Mouse (Mus musculus): ENCODE measurements around the gene Nt5c2. TPM values are rescaled to one million over a fixed set of nuclear protein-coding genes. Genes with fewer than 3 reads are reported as not detected.

The Nt5c2 gene
- 56.5 and 61.9 TPM in 2 replicates for polyA plus RNA-seq (2012; ENCODE audit: insufficient read depth, insufficient read length, missing spikeins)

DNA sequence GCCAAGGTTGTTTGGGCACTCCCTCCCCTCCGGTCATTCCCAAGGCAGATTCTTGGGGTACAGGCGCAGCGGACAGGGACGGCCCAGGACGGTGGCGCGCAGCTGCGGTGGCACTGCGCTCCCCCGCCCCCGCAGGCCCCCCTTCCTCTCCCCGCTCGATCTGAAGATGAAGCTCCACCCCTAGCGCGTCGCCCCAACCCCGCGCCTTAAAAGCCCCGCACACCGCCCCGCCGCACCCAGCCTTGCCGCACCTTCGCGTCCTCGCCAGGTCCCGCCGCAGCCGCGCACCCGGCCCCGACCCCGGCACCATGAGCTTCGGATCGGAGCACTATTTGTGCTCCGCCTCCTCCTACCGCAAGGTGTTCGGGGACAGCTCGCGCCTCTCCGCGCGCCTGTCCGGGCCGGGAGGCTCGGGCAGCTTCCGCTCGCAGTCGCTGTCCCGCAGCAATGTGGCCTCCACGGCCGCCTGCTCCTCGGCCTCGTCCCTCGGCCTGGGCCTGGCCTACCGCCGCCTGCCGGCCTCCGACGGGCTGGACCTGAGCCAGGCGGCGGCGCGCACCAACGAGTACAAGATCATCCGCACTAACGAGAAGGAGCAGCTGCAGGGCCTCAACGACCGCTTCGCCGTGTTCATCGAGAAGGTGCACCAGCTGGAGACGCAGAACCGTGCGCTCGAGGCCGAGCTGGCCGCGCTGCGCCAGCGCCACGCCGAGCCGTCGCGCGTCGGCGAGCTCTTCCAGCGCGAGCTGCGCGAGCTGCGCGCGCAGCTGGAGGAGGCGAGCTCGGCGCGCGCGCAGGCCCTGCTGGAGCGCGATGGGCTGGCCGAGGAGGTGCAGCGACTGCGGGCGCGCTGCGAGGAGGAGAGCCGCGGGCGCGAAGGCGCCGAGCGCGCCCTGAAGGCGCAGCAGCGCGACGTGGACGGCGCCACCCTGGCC, at the start of gene Nt5c2, which contains the start of gene Ina:
TSS of gene Nt5c2 (minus strand) at position 707 of the 935 bp plus-strand sequence.
TSS of gene Ina (plus strand) at position 252 of the 935 bp plus-strand sequence.
- H3K4me1 ChIP-seq (ENCODE audit: control insufficient read depth, insufficient read depth, low read length), result peaks cover 5% of the 10 kb centered on the region; the same call in 1 of the 2 replicates
- no peak within 1 kb of the TSS for H3K27ac ChIP-seq (ENCODE audit: insufficient read depth, low read depth, low read length)
- peak within 1 kb of the TSS; percentile 66 for H3K4me3 ChIP-seq (ENCODE audit: insufficient read depth, low read length)
- no peak for TF ChIP-seq POLR2A (IDR thresholded peaks at IDR 0.05; ENCODE audit: borderline replicate concordance, low read depth, low read length)
- no peak for TF ChIP-seq CTCF (IDR thresholded peaks at IDR 0.05; ENCODE audit: low read depth, low read length)

DNA sequence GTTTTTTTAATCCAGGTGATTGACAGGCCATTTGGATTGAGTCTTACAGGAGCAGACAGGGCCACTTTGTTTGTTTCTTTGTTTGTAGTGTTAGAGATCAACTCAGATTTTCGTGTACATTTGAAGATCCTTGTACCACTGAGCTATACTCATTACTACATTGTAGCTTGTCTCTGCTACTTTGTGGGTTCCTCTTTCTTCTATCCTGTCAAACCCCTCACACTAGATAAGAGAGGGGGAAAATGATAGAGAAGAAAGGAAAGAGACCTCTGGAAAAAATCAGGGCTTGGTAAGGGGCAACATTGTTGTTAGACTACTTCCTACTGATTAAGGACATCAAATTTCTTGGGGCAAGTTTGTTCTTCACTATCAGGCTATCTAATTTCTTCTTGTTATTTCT, 42.7 kb upstream of the Nt5c2 start:
- Histone ChIP-seq H3K4me1 (ENCODE audit: control insufficient read depth, insufficient read depth, low read length) (no peaks in the 10 kb centered on the region), H3K27ac (ENCODE audit: insufficient read depth, low read depth, low read length) (no peak overlapping the region), H3K4me3 (ENCODE audit: insufficient read depth, low read length) (no peak overlapping the region)
- TF ChIP-seq CTCF (IDR thresholded peaks at IDR 0.05; ENCODE audit: low read depth, low read length) (no peak), POLR2A (IDR thresholded peaks at IDR 0.05; ENCODE audit: borderline replicate concordance, low read depth, low read length) (no peak)

DNA sequence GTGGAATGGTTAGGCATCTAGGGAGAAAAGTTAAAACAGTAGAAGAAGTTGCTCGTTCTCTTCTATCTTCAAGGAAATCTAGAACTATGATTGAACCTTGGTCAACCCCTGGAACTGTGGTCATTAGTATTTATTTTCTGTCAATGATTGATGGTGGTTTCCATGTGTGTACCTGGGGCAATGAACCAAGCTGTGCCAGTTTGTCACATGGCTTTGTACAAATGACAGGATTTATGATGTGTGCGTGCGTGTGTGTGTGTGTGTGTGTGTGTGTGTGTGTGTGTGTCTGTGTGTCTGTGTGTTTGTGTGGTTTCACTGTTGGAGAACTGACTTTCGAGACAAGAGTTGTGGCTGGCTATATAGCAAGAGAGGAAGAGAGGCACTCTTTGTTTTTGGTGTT, 38.5 kb upstream of the Nt5c2 start:
- TF ChIP-seq CTCF (IDR thresholded peaks at IDR 0.05; ENCODE audit: low read depth, low read length) (no peak), POLR2A (IDR thresholded peaks at IDR 0.05; ENCODE audit: borderline replicate concordance, low read depth, low read length) (no peak)
- Histone ChIP-seq H3K27ac (ENCODE audit: insufficient read depth, low read depth, low read length) (no peak overlapping the region), H3K4me3 (ENCODE audit: insufficient read depth, low read length) (no peak overlapping the region), H3K4me1 (ENCODE audit: control insufficient read depth, insufficient read depth, low read length) (peaks cover 7% of the 10 kb centered on the region; the same call in 1 of the 2 replicates)

DNA sequence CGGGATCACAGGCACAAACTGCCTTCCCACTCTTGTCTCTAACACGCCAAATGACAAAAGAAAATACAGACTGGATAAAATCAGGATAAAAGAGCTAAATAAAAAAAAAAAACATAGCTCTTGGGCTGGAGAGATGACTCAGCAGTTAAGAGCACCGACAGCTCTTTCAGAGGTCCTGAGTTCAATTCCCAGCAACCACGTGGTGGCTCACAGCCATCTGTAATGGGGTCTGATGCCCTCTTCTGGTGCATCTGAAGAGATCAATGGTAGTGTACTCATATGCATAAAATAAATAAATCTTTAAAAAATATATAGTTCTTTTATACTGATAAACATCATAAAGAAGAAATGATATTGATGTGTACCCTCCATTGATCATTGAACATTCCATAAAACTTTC, 38.0 kb upstream of the Nt5c2 start:
- peaks cover 7% of the 10 kb centered on the region; the same call in 1 of the 2 replicates for H3K4me1 ChIP-seq (ENCODE audit: control insufficient read depth, insufficient read depth, low read length)
- TF ChIP-seq POLR2A (IDR thresholded peaks at IDR 0.05; ENCODE audit: borderline replicate concordance, low read depth, low read length), result no peak
- no peak for TF ChIP-seq CTCF (IDR thresholded peaks at IDR 0.05; ENCODE audit: low read depth, low read length)
- no peak overlapping the region for H3K4me3 ChIP-seq (ENCODE audit: insufficient read depth, low read length)
- no peak overlapping the region for H3K27ac ChIP-seq (ENCODE audit: insufficient read depth, low read depth, low read length)

DNA sequence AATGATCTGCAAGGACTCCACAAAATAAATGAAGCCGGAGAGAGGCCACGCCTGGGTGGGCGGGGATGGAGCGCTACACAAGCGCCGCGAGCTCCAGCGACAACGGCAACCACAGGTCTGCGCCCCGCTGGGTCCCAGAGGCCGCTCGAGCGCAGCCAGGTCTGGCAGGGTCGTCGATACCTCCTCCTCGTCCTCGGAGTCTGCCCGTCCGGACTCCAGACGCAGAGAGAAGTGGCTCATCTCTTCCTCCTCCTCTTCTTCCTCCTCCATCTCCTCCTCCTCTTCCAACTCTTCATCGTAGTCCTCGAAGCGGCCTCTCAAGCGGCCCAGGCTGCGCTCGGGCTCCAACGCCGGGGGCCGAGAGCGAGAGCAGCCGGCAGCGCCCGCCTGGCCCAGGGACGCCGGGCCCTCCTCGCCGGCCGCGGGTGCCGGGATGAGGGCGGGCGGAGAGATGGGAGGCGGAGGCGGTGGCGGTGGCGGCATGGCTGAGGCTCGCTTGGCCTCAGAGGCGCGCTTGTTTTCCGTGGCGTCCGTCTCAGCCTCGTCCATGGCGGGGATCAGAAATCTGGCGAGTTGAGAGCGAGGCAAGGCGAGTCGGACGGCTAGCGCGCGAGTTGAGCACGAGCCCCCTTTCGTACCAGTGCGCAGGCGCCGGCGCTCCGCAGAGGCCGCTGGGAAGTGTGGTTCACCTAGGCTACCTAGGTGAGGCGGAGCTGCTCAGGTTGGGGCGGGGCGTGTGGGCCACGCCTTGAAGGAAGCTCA, 35.5 kb upstream of the Nt5c2 start, which contains the start of gene Pcgf6:
TSS of gene Pcgf6 (minus strand) at position 636 of the 762 bp plus-strand sequence.
- Histone ChIP-seq H3K4me1 (ENCODE audit: control insufficient read depth, insufficient read depth, low read length) (peaks cover 7% of the 10 kb centered on the region; the same call in 1 of the 2 replicates), H3K27ac (ENCODE audit: insufficient read depth, low read depth, low read length) (peak within 1 kb of the TSS; percentile 35), H3K4me3 (ENCODE audit: insufficient read depth, low read length) (peak within 1 kb of the TSS; percentile 90)
- TF ChIP-seq POLR2A (IDR thresholded peaks at IDR 0.05; ENCODE audit: borderline replicate concordance, low read depth, low read length) (no peak), CTCF (IDR thresholded peaks at IDR 0.05; ENCODE audit: low read depth, low read length) (no peak)

DNA sequence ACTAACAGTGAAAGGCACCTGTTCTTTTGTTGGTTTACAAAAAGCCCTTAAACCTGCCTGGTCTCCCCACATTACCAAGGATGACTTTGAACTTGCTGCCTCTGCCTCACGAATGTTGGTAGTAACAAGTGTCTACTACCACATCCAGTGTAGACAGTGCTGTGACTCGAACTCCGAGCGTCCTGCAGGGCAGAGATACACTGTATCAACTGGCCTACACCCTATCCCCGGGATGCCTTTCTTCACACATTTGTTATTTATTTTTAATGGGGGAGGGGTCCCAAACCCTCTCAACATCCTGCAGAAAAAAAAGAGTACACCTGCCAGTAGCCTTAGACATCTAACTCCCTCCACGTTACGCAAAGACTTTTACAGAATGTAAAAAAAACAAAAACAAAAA, 34.9 kb upstream of the Nt5c2 start:
- TF ChIP-seq CTCF (IDR thresholded peaks at IDR 0.05; ENCODE audit: low read depth, low read length), result no peak
- TF ChIP-seq POLR2A (IDR thresholded peaks at IDR 0.05; ENCODE audit: borderline replicate concordance, low read depth, low read length), result no peak
- Histone ChIP-seq H3K4me3 (ENCODE audit: insufficient read depth, low read length) (peak overlapping the region; percentile 90), H3K4me1 (ENCODE audit: control insufficient read depth, insufficient read depth, low read length) (peaks cover 7% of the 10 kb centered on the region; the same call in 1 of the 2 replicates), H3K27ac (ENCODE audit: insufficient read depth, low read depth, low read length) (no peak overlapping the region)

DNA sequence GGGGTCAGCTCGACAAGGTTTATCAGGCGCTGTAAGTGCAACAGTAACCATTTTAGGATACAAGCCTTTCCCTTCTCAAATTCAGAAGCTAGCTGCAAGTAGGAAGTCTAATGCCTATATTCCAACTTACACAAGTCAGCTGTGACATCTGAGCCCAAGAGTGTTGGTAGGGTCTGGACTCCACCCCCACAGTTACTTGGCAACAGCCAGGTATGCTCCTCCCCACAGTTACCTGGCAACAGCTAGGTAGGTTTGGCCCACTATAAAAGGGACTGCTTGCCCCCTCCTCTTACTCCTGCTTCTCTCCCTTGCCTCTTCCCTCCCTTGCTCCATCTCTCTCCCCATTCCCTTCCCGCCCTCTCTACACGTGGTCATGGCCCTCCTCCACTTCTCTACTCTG, 34.1 kb upstream of the Nt5c2 start:
- Histone ChIP-seq H3K4me3 (ENCODE audit: insufficient read depth, low read length) (no peak overlapping the region), H3K27ac (ENCODE audit: insufficient read depth, low read depth, low read length) (no peak overlapping the region), H3K4me1 (ENCODE audit: control insufficient read depth, insufficient read depth, low read length) (peaks cover 8% of the 10 kb centered on the region; the same call in 1 of the 2 replicates)
- TF ChIP-seq CTCF (IDR thresholded peaks at IDR 0.05; ENCODE audit: low read depth, low read length) (no peak), POLR2A (IDR thresholded peaks at IDR 0.05; ENCODE audit: borderline replicate concordance, low read depth, low read length) (no peak)

DNA sequence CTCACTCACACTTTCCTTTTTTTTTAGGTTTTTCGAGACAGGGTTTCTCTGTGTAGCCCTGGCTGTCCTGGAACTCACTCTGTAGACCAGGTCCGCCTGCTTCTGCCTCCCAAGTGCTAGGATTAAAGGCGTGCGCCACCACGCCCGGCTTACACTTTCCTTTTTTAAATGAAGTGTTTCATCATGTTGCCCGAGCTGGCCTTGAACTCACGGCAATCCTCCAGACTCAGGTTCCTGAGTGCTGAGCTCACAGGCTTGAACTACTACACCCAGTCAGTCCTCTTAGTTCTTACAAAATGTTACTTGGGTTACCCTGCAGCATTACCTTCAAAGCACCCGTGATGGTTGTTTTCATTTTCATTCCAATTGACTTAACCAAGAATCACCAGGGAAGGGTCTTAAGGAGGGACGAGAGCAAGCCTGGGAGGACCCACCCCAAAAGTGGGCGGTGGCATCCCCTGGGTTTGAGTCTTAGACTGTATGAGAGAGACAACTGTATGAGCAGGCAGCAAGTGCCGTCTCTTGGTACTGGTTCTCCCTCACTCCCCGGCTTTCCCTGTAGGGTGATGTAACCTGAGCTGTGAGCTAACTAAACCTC, 32.4 kb upstream of the Nt5c2 start:
- TF ChIP-seq CTCF (IDR thresholded peaks at IDR 0.05; ENCODE audit: low read depth, low read length) (no peak), POLR2A (IDR thresholded peaks at IDR 0.05; ENCODE audit: borderline replicate concordance, low read depth, low read length) (no peak)
- Histone ChIP-seq H3K4me3 (ENCODE audit: insufficient read depth, low read length) (no peak overlapping the region), H3K27ac (ENCODE audit: insufficient read depth, low read depth, low read length) (no peak overlapping the region)

DNA sequence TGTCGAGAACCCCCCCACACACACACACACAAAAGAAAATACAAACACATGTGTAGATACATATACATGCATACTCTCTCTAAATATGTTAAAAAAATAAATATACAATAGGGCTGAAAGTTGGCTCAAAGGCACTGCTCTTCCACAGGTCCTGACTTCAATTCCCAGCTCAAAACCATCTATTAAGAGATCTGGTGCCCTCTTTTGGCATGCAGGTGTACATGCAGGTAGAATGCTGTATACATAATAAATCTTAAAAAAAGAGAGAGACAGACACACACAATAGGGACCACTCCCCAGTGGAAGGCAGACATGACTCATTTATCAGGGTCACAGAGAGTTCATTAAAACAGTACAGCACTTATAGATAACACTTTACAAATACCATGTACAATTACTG, 31.4 kb upstream of the Nt5c2 start:
- TF ChIP-seq POLR2A (IDR thresholded peaks at IDR 0.05; ENCODE audit: borderline replicate concordance, low read depth, low read length) (no peak), CTCF (IDR thresholded peaks at IDR 0.05; ENCODE audit: low read depth, low read length) (no peak)
- Histone ChIP-seq H3K4me1 (ENCODE audit: control insufficient read depth, insufficient read depth, low read length) (peaks cover 11% of the 10 kb centered on the region; the same call in 1 of the 2 replicates), H3K4me3 (ENCODE audit: insufficient read depth, low read length) (no peak overlapping the region), H3K27ac (ENCODE audit: insufficient read depth, low read depth, low read length) (no peak overlapping the region)

More for the DNA sequence above, 32.4 kb upstream of the Nt5c2 start:
- H3K4me1 ChIP-seq (ENCODE audit: control insufficient read depth, insufficient read depth, low read length), result peaks cover 11% of the 10 kb centered on the region; the same call in 1 of the 2 replicates
